Mouse (Mus musculus): ENCODE results near the gene Mpo. TPM values are rescaled to one million over a fixed set of nuclear protein-coding genes. Genes with fewer than 3 reads are reported as not detected.

The Mpo gene
- total and polyA plus RNA-seq, 3 experiments = 0.13 TPM; not detected in 2

DNA sequence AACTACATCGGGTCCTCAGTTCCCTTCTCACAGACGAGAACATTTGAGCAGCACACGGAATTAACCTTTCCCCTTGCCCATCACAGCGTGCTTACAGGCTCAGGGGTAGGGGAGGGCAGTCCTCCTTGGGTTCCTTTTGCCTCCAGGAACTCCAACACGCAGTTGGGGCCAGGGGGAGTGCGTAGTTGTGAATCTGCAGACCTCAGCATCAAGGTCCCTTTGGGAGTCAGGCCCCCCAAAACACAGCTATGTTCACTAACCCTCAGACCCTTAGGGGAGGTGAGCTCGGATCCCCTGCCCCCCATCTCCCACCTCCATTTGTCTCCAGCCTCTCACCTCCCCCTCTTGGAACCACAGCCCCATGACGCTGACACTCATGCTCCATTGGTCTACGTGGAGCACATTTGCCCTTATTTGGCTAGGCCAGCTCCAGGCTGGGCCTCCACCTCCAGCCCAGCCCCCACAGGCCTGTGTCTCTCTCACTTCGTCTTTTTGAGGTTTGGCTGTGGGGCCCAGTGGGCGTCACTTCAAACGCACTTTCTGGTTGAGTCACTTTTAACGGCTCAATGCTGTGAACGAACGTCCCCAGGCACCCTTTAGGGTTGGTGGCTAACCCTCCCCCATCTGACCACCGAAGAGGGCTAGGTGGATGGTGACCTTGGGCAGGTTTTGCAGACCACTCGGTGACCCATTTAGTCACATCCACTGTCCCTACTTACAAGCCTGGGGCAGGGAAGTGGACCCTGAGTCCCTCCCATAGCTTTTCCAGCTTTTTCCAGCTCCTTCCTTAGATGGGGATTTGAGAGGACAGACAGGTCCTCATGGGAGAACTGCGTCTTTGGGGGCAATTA lies 44.0 kb upstream of the Mpo start:
- H3K4me1 ChIP-seq (ENCODE audit: control insufficient read depth in 1 of 2, insufficient read depth in 2 of 2, low read length in 2 of 2) = peaks cover 5 to 47% of the 10 kb centered on the region in 2 experiments; a peak in 3 of 4 replicates
- peak overlapping the region; percentile 86 for H3K9ac ChIP-seq (ENCODE audit: control insufficient read depth, low read depth, low read length, poor library complexity, severe bottlenecking)
- no peaks in the 10 kb centered on the region for H3K27me3 ChIP-seq (ENCODE audit: control insufficient read depth in 1 of 2, insufficient read depth in 2 of 2, low read length in 2 of 2)
- H3K36me3 ChIP-seq (ENCODE audit: control insufficient read depth in 1 of 2, insufficient read depth in 2 of 2, low read length in 2 of 2) = peaks cover 0 to 35% of the 10 kb centered on the region in 2 experiments; a peak in 2 of 4 replicates
- H3K79me2 ChIP-seq (ENCODE audit: control insufficient read depth, insufficient read depth, low read length, poor library complexity) = peaks cover 51% of the 10 kb centered on the region
- H3K4me3 ChIP-seq (ENCODE audit: control insufficient read depth in 1 of 2, insufficient read depth in 1 of 2, low read depth in 2 of 2, low read length in 2 of 2) = peak overlapping the region; percentile 54 to 58
- H3K9me3 ChIP-seq (replicated peaks; ENCODE audit: insufficient read depth, low read length) = no peaks in the 10 kb centered on the region
- H3K27ac ChIP-seq (ENCODE audit: control insufficient read depth, low read depth, low read length) = peak overlapping the region; percentile 100
- TF ChIP-seq GABPA (IDR thresholded peaks at IDR 0.05; ENCODE audit: low read depth, low read length) (no peak), MYC (IDR thresholded peaks at IDR 0.05; ENCODE audit: low read depth, low read length) (no peak), CHD2 (IDR thresholded peaks at IDR 0.05; ENCODE audit: low read length) (no peak), KAT2A (conservative IDR thresholded peaks at IDR 0.05; ENCODE audit: low read depth, low read length) (no peak), POLR2AphosphoS5 (IDR thresholded peaks at IDR 0.05; ENCODE audit: borderline replicate concordance, low read depth, low read length) (peak; percentile 33), MAZ (IDR thresholded peaks at IDR 0.05; ENCODE audit: low read depth, low read length) (no peak), POLR2A (IDR thresholded peaks at IDR 0.05; ENCODE audit: control insufficient read depth in 1 of 2, insufficient read depth in 1 of 2, low read depth in 1 of 2, low read length in 2 of 2, poor library complexity in 1 of 2) (peak in 1 of 2 experiments; percentile 61), ETS1 (IDR thresholded peaks at IDR 0.05; ENCODE audit: low read depth, low read length) (no peak), TBP (IDR thresholded peaks at IDR 0.05; ENCODE audit: low read depth, low read length) (peak; percentile 94)
- DNase-seq (ENCODE audit: low read depth, low spot score) = peak; percentile 100

DNA sequence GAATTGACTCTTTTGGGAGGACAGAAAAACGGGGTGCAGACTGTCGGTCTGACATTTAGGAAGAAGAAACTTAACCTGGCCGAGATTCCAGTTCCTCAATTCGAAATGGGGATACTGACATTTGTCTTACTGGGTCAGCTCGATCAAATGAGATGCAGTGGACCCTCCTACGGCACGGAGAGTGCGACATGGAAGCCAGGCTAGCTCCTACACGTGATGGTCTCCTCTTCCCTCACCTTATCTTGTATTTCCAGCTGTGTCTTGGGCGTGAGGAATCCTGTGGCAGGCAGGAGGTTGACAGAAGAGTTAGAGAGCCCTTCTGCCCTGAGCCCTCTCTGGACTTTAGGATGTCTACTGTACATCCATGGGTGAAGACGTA lies 43.3 kb upstream of the Mpo start:
- Histone ChIP-seq H3K27ac (ENCODE audit: control insufficient read depth, low read depth, low read length) (peak overlapping the region; percentile 100), H3K9me3 (replicated peaks; ENCODE audit: insufficient read depth, low read length) (no peaks in the 10 kb centered on the region), H3K79me2 (ENCODE audit: control insufficient read depth, insufficient read depth, low read length, poor library complexity) (peaks cover 55% of the 10 kb centered on the region), H3K4me1 (ENCODE audit: control insufficient read depth in 1 of 2, insufficient read depth in 2 of 2, low read length in 2 of 2) (peaks cover 5 to 50% of the 10 kb centered on the region in 2 experiments; a peak in 3 of 4 replicates), H3K9ac (ENCODE audit: control insufficient read depth, low read depth, low read length, poor library complexity, severe bottlenecking) (peak overlapping the region; percentile 82), H3K27me3 (ENCODE audit: control insufficient read depth in 1 of 2, insufficient read depth in 2 of 2, low read length in 2 of 2) (no peaks in the 10 kb centered on the region), H3K4me3 (ENCODE audit: control insufficient read depth in 1 of 2, insufficient read depth in 1 of 2, low read depth in 2 of 2, low read length in 2 of 2) (peak overlapping the region; percentile 54 to 58), H3K36me3 (ENCODE audit: control insufficient read depth in 1 of 2, insufficient read depth in 2 of 2, low read length in 2 of 2) (peaks cover 0 to 36% of the 10 kb centered on the region in 2 experiments; a peak in 2 of 4 replicates)
- DNase-seq (ENCODE audit: low read depth, low spot score) = peak; percentile 91
- TF ChIP-seq TBP (IDR thresholded peaks at IDR 0.05; ENCODE audit: low read depth, low read length) (0 out of 2 replicates have a peak, but pooled peaks have one; percentile 8), CHD1 (IDR thresholded peaks at IDR 0.05; ENCODE audit: low read depth, low read length) (no peak), RAD21 (IDR thresholded peaks at IDR 0.05; ENCODE audit: low read depth, low read length) (no peak), TAL1 (IDR thresholded peaks at IDR 0.05; ENCODE audit: low read length) (peak; percentile 99), MEF2A (IDR thresholded peaks at IDR 0.05; ENCODE audit: extremely low read depth, insufficient replicate concordance, low read depth, low read length, poor library complexity, severe bottlenecking) (no peak), UBTF (IDR thresholded peaks at IDR 0.05; ENCODE audit: borderline replicate concordance, insufficient read depth, low read depth, low read length) (no peak), MYB (IDR thresholded peaks at IDR 0.05; ENCODE audit: low read depth, low read length) (no peak), GATA1 (IDR thresholded peaks at IDR 0.05; ENCODE audit: low read depth, low read length) (no peak), BHLHE40 (IDR thresholded peaks at IDR 0.05; ENCODE audit: borderline replicate concordance, low read depth, low read length) (no peak), POLR2A (IDR thresholded peaks at IDR 0.05; ENCODE audit: control insufficient read depth in 1 of 2, insufficient read depth in 1 of 2, low read depth in 1 of 2, low read length in 2 of 2, poor library complexity in 1 of 2) (peak; percentile 67 to 79; a peak in 3 of 4 replicates), ZC3H11A (IDR thresholded peaks at IDR 0.05; ENCODE audit: low read depth, low read length) (no peak), JUND (IDR thresholded peaks at IDR 0.05; ENCODE audit: low read depth, low read length) (no peak), CHD2 (IDR thresholded peaks at IDR 0.05; ENCODE audit: low read length) (no peak), MAFK (IDR thresholded peaks at IDR 0.05; ENCODE audit: borderline replicate concordance, low read depth, low read length) (no peak), RCOR1 (IDR thresholded peaks at IDR 0.05; ENCODE audit: low read depth, low read length) (no peak), MYC (IDR thresholded peaks at IDR 0.05; ENCODE audit: low read depth, low read length) (no peak), ETS1 (IDR thresholded peaks at IDR 0.05; ENCODE audit: low read depth, low read length) (no peak), TCF12 (IDR thresholded peaks at IDR 0.05; ENCODE audit: low read depth, low read length) (no peak)

All from MEL (cell line).